Mouse (Mus musculus) layer of hippocampus, adult 9-10 months (tissue): ENCODE measurements around the gene Coro1a.
"Not testable (repeated sequence)": the region's sequence is repeated elsewhere in the genome, so short reads cannot be mapped to it uniquely, and the experiment has no call there.

Experiments used
- DNase-seq: peaks from one replicate; pipeline ENCODE4 v3.0.0; 2022; ENCODE audit warnings: low spot score

Coro1a gene

DNA sequence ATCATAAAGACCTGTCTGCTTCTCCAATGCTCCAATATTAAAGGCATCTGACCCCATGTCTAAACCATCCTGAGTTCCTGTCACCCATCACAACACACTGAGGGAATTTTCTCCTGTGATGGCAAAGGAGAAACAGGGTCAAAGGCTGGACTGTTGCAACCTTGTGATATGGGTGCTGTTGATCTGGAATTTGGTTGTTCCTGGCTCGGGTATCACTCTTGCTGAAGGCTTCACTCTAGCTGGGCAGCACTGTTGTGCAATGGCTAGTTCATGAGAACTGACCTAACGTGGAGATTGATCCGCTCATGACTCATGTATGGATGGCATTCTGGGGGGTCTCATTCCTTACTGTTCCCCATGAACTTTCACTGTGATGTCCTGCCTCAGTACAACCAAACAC lies 18.6 kb downstream of the Coro1a start:
- DNase-seq: no peak

DNA sequence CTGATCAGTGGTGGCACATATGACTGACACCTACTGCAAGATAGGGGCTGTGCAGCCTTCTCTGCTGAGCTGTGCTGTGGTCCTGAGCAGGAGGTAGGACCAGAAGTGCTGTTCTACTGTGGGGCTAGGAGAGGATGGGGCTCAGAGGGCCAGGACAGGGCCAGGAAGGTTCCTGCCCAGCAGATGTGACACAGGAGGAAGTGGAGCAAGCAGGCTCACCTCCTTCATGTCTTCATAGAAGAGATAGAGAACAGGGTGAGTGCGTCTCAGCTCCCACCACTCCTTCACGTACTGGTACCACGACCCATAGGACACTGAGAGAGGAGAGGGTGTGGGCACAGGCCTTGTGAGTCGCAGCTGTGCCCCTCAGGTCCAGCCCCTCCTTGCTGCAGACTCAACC lies 19.4 kb downstream of the Coro1a start:
- not testable (repeated sequence) for DNase-seq

DNA sequence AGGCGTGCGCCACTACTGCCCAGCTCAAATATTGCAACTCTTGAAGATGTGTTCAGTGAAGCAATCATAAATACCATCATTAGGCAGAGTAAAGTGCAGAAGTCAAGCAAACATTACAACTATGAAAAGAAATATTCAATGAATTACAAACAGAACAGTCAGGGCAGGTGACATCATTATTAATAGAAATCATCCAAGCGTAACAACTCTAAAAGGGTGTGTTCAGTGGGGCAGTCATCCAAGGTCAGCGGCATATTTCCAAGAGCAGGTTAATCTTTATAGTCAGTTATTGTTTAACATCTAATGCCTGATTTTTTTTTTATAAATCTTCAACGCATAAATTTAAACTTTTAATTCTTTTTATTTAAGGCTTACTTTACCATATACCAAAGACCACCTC lies 26.4 kb downstream of the Coro1a start:
- DNase-seq: no peak

DNA sequence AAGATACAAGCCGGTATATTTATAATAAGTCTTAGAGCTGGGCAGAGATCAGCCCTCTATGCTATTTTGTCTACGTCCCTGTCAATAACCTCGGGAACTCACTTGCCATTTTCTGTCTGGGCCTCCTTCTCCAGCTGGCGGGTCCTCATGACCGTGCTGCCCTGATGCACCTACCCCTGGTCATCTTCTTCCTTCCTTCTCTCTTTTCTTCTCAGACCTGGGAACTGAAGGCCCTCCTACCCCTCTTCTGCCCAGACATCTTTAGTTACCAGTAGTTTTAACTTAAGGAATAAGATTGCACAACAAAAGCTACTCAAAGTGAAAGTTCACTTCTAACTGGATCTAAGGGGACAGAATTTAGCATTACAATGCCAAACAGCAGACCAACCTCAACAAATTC lies 27.9 kb downstream of the Coro1a start:
- no peak for DNase-seq

DNA sequence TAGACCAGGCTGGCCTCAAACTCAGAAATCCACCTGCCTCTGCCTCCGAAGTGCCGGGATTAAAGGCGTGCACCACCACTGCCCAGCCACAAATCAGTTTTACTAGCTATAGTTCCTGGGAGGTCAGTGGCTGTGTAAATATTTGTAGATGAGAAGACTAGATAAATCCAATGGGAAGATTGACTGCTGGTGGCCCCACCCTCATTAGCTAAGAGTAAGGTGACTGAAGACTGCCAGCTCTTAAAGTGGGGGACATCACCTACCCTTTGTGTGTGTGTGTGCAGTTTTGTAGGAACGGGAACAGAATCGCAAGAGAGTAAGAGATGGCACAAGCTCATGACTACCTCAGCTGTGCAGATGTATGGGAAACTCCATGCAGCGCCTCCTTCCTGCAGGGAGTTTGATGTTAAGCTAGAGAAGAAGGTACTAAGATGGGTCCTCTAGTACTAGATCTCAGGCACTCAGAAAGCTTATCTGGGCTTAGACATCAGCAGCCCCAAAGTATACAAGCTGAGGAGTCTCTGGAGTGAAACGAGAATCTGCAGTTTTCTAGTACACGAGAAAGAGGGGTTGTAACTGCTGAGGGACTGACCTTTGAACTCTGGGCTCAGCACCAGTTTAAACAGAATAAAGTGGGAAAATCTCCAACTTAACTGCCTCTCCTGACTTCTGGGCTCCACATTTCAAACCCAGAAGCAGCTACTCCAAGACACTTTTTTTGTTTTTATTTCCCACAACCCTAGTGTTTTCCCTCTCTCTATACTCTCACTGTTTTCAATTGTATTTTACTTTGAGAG lies 28.8 kb downstream of the Coro1a start:
- no peak for DNase-seq

DNA sequence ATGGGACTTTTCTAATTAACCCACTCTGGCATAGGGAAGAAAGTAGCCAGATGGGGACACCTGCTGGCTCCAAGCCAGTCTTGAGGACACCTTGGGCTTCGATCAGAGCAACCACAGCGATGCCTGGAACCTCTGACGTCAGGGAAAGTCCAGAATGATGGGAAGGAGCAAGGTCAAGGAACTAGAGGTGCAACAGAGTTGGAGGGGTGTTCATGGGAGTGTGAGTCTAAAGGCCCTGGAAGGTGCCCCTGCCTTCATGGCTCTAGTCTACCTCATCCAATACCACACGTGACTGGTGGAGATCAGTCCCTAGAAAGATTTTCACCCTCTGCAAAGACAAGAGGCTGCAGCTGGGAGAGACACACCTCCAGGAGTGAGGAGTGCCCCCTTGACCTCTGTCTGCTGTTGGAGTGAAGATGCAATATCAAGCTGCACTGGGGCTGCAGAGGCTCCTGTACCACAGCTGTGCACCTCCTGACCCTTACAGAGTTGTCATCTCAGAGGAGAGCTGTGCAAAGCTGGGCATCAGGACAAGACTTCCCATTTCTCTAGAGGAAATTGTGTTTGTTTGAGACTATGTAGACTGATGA lies 30.9 kb downstream of the Coro1a start:
- DNase-seq: no peak

DNA sequence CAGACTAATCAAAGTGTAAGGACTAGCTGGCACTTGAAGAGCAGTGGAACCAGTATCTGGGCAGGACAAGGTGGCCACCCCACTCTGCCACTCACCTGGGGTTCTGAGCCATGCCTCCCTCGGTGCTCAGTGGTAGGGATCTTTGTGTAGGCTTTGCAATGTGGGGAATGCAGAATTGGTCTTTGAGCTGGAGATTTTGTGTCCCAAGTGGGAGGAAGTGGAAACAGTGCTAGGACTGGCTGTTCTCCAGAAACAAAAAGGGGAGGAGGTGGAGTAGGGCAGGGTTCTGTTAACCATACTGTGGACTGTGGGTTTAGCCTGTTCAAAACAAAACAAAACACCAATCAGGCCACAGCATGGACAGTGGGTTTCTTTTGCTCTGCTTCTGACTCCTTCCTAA lies 31.4 kb downstream of the Coro1a start, which contains the start of gene Sult1a1:
TSS of gene Sult1a1 (minus strand) at position 226 of the 400 bp plus-strand sequence.
- no peak for DNase-seq

DNA sequence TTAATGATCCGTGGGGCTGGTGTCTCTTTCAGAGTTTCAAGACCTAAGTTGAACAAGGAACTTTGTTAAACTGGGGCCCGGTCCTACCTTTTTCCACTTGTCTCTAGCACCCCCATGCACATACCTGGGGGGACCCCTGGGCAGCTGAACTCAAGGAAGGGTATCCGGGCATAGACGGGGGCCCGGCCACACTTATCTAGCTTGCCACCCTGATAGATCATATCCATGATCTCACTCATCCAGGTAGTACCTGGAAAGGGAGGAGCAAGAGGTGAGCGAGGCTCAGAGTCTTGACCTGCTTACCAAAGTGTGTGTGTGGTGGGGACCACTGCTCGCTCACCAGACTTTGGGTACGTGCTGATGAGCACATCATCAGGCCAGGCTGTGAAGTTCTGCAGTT lies 32.5 kb downstream of the Coro1a start:
- no peak for DNase-seq

DNA sequence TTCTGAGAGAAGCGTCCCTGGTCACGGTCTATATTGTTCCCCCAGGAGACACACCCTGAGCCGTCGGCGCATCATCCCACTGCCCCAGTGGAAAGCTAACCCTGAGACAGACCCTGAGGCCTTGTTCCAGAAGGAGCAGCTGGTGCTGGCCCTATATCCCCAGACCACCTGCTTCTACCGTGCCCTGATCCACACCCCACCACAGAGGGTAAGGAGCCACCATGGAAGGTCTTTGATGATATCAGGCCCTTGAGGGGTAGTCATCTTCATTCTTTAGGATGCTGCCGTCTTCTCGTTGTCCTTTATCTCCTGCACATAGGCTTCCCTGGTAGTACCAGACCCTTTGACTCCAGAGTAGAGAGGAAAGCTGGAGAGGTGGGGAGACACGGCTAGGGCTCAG lies 35.5 kb downstream of the Coro1a start:
- DNase-seq: no peak

DNA sequence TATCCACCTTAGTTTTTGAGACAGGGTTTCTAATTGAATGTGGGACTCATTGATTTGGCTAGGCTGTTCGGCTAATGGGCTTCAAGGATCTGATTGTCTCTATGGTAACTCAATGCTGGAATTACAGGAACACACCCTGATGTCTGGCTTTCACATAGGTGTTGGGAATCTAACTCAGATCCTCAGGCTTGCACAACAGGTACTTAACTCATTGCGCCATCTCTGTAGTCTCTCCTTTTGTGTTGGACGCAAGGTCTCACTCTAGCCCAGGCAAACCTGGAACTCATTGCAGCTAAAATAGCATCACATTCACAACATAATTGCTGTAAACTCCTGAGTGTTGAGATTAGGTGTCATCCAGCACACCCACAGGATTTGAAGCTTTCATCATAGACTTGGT lies 37.4 kb downstream of the Coro1a start:
- DNase-seq: no peak

DNA sequence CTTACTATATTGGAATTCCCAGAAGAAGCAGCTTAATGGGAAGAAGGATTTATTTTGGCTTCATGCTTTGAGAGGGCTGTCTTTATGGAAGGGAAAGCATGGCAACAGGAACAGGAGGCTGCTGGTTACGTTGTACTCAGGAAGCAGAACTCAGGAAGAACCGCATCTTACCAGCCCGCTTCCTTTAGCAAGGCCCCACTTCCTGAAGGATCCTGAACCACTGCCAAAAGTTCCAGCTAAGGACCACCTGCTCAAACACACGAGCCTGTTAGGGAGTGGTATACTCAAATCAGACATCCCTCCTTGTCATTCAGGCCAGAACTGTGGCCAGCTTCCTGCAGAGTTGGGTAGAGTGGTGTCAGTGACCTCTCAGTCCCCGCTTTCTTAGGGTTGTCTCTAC lies 39.1 kb downstream of the Coro1a start:
- no peak for DNase-seq

DNA sequence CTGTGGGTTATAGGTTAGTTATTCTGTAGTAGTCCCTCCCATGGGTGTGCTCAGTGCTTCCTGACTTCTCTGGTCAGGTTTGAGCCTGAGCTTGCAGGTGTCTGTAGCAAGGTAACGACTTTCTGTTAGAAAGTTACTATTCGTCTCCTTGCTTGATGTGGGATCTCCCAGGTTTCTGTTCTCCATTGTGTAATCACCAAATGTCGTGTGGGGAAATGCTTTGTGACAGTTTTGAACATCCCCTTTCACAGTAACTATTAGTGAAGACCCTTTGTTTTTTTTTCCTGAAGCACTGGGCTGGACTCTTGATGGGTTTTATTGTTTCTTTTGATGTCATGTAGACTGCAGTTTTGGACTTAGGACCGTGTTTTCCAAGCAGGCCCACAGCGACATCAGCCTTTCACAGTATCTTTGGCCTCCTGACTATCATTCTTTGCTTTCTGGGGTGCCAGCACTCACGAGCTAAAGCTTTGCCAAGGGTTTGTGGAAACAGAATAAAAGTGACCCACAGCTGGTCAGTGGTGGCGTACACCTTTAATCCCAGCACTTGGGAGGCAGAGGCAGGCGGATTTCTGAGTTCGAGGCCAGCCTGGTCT lies 40.0 kb downstream of the Coro1a start:
- no peak for DNase-seq

DNA sequence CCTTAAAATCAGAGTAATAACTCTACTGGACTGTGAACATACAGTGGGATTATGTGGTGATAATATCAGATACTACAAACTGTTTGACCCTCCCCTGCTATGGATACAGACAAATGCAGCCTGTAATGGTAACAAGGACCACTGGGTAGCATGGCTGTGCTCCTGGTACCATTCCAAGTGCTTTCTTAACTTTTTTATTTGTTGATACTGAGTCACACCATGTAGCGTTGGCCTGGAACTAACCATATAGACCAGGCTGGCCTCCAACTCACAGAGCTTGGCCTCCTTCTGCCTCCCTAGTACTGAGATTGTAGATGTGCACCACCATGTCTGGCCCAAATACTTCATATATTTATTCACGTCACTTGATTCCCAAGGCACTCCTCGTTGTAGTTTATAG lies 42.3 kb downstream of the Coro1a start:
- DNase-seq: no peak

DNA sequence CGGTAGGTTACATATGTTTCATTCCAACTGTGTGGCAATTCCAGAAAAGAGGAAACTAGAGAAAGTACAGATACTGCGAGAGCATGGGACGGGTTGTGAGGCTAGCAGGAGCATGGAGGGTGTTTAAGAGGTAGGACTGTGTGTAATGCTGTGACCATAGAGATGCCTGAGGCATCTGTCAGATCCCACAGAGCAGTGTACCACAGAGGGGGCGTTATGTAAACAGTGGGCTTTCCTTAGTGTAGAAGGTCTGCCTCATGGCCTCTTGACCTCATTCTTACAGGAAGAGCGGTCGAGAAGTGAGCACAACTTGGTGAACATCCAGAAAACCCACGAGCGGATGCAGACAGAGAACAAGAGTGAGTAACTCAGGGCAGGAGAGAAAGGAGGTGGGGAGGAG lies 43.9 kb downstream of the Coro1a start:
- DNase-seq: no peak

DNA sequence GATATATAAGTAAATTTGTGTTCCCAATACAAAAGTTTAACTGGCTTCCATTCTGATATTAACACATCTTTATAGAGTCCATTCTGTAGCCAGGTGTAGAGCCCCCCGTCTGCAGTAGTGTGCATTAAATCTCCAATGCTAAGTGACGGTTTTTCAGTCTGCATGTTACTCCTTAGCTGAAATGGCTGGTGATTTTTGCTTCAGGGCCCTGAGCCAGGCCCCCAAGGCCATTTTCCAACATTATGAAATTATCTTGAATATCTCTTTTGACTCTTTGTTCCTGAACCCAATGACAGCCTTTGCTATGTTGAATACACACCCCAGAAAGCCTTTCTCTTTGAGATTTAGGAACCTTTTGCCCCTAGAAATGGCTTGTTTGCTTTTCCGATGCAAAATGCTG lies 47.8 kb downstream of the Coro1a start:
- no peak for DNase-seq

DNA sequence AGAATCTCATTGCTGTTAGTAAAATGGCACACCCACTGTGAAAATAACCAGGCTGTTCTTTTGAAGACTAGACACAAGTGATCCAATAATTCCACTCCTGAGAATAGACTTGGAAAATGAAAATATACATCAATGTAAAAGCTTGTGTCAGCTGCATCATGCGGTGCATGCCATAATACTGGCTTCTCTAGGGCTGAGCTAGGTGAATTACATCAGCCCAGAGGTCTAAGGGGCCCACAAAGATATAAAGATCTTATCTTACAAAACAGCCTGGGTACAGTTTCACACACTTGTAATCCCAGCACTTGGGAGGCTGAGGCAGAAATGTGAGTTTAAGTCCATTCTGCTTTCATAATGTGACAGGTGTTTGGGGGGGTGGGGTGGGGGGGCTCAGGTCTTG lies 50.1 kb downstream of the Coro1a start:
- no peak for DNase-seq

DNA sequence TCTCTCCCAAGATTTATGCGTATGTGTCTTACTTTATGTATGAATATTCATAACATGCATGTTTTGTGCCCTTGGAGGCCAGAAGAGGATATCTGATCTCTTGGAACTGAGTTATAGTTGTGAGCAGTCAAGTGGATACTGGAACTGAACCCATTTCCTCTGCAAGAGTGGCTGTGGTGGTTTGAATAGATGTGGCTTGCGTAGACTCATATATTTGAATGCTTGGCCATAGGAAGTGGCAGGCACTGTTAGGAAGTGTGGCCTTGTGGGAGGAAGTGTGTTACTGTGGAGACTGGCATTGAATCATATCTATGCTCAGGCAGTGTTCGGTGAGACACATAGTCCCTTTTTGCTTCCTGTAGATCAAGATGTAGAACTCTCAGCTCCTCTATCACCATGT lies 51.9 kb downstream of the Coro1a start:
- no peak for DNase-seq

DNA sequence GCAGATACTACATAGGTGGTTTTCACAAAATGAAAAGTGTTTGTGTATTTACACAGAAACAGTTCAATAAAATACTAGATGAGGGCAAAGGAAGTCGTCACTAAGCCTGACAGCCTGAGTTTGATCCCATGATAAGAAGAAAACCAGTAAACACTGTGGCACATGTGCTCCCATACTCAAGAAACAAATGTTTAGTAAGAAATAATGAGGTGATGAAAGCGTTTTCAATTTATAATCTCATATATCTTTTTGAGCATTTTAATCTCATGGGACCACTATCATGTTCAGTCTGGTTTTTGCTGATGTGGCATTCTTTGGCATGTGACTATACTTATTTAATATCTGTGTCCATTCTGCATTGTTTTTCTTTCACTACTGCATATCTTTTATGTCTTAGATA lies 53.6 kb downstream of the Coro1a start:
- no peak for DNase-seq

DNA sequence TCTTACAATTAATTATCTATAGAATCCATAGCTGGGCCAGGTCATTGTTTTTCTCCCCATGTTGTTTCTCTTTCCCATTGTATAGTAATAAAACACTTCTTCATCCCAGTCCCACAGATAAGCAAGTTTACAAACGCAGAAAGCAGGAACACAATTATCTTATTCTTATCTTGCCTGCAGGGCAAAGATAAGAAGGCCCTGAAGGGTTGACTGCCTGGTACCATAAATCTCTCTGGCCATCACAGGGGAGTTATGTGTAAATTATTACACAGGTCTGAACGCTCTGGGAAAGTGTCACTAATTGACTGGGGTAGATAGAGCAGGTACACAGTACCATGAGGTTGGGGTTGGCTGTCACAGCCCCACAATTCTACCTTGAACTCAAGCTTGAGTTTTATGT lies 56.7 kb downstream of the Coro1a start:
- no peak for DNase-seq
